In genomic region chr11:32487501-32487900, GRCm38 (mm10) we compare ENCODE assay signal across 20 mouse cellular contexts. TPM values are rescaled to one million over a fixed set of nuclear protein-coding genes. Genes with fewer than 3 reads are reported as not detected.
A peak's percentile ranks its signal among the peaks of the same experiment; 100 is the strongest.
DNase-seq lines count a peak whose midpoint lies in the region; ATAC-seq and TF ChIP-seq lines count a peak whose summit lies in the region.
"Had no signal": no experiment of that assay in that cellular context is flagged by ENCODE, and none has a peak within 500 bp of the region (broad histone marks: within the 10 kb centered on the region; RNA-seq: fewer than 3 reads in every experiment).

No protein-coding gene starts in this region.

- no peak for ATAC-seq in liver, postnatal 0 days
- no peak for ATAC-seq in liver, embryonic 11.5 days (replicated peaks; ENCODE audit: low FRiP score)
- ATAC-seq in G1E (ENCODE audit: extremely low read depth, insufficient number of reproducible peaks, low FRiP score, poor library complexity, severe bottlenecking) = no peak
- ATAC-seq: forebrain, embryonic 15.5 days; midbrain, embryonic 15.5 days had no signal

- peak; percentile 33 for TF ChIP-seq CTCF in gastrocnemius, adult 2 months (IDR thresholded peaks at IDR 0.05)
- TF ChIP-seq CTCF in liver, postnatal 0 days (IDR thresholded peaks at IDR 0.05; ENCODE audit: low read depth) = peak; percentile 53
- TF ChIP-seq CTCF in G1E (IDR thresholded peaks at IDR 0.05; ENCODE audit: low read depth, low read length) = 0 out of 2 replicates have a peak, but pooled peaks have one; percentile 12

- H3K9me3 ChIP-seq in liver, postnatal 0 days (ENCODE audit: low read length) = no peaks in the 10 kb centered on the region
- no peaks in the 10 kb centered on the region for H3K9me3 ChIP-seq in liver, embryonic 11.5 days (ENCODE audit: control insufficient read depth, low read length)
- H3K9me3 ChIP-seq in G1E (replicated peaks) = no peaks in the 10 kb centered on the region
- H3K9me3 ChIP-seq: forebrain, embryonic 15.5 days; heart, embryonic 12.5 days; hindbrain, embryonic 10.5 days; liver, embryonic 13.5 days; midbrain, embryonic 15.5 days; neural tube, embryonic 13.5 days had no signal

- 82% methylated on average over 3 of the region's 3 CpGs for WGBS in liver, postnatal 0 days (ENCODE audit: insufficient replicate concordance)
- 87% methylated on average over 3 of the region's 3 CpGs for WGBS in liver, embryonic 11.5 days

- no peak overlapping the region for H3K4me3 ChIP-seq in gastrocnemius, adult 2 months
- no peak overlapping the region for H3K4me3 ChIP-seq in liver, postnatal 0 days (ENCODE audit: low read depth, low read length)
- no peak overlapping the region for H3K4me3 ChIP-seq in liver, embryonic 11.5 days (ENCODE audit: low read depth, low read length)
- H3K4me3 ChIP-seq in G1E (ENCODE audit: low read depth, low read length) = no peak overlapping the region
- H3K4me3 ChIP-seq: forebrain, embryonic 15.5 days; heart, embryonic 12.5 days; hindbrain, embryonic 10.5 days; liver, embryonic 13.5 days; midbrain, embryonic 15.5 days; neural tube, embryonic 13.5 days had no signal

- DNase-seq in gastrocnemius, adult 2 months = no peak
- DNase-seq in gastrocnemius, postnatal 25 days = no peak
- DNase-seq in liver, postnatal 0 days = no peak
- DNase-seq in liver, embryonic 11.5 days (ENCODE audit: low spot score) = no peak
- no peak for DNase-seq in G1E (ENCODE audit: low spot score)
- DNase-seq in naive thymus-derived CD4-positive, alpha-beta T cell, adult 2 months (ENCODE audit: low read depth) = peak; percentile 38
- no peak for DNase-seq in gastrocnemius, adult 18-20 months (ENCODE audit: low spot score)
- no peak for DNase-seq in ovary, postnatal 36 days (ENCODE audit: low spot score)
- DNase-seq: gastrocnemius, postnatal 10 days; kidney, adult 2 months; liver, embryonic 13.5 days; retina, postnatal 1 day; thymus, postnatal 4 days had no signal

- H3K27ac ChIP-seq in gastrocnemius, adult 2 months = peak overlapping the region; percentile 56
- H3K27ac ChIP-seq in liver, postnatal 0 days (ENCODE audit: low read depth) = no peak overlapping the region
- no peak overlapping the region for H3K27ac ChIP-seq in liver, embryonic 11.5 days (ENCODE audit: low read depth, low read length)
- H3K27ac ChIP-seq: forebrain, embryonic 15.5 days; hindbrain, embryonic 10.5 days; liver, embryonic 13.5 days; macrophage; midbrain, embryonic 15.5 days; neural tube, embryonic 13.5 days had no signal

- no peaks in the 10 kb centered on the region for H3K36me3 ChIP-seq in liver, postnatal 0 days (replicated peaks; ENCODE audit: insufficient read depth, low read length)
- no peaks in the 10 kb centered on the region for H3K36me3 ChIP-seq in liver, embryonic 11.5 days (ENCODE audit: control insufficient read depth, insufficient read depth, low read length)
- no peaks in the 10 kb centered on the region for H3K36me3 ChIP-seq in G1E (replicated peaks)
- H3K36me3 ChIP-seq: forebrain, embryonic 15.5 days; liver, embryonic 13.5 days; midbrain, embryonic 15.5 days; neural tube, embryonic 13.5 days had no signal

- H3K4me2 ChIP-seq in liver, postnatal 0 days (ENCODE audit: low read depth, low read length) = no peak overlapping the region
- H3K4me2 ChIP-seq in liver, embryonic 11.5 days = no peak overlapping the region
- H3K4me2 ChIP-seq: forebrain, embryonic 15.5 days; heart, embryonic 12.5 days; liver, embryonic 13.5 days; midbrain, embryonic 15.5 days; neural tube, embryonic 13.5 days had no signal

- H3K9ac ChIP-seq in liver, postnatal 0 days (replicated peaks) = no peak overlapping the region
- no peak overlapping the region for H3K9ac ChIP-seq in liver, embryonic 11.5 days (ENCODE audit: low read depth, low read length)
- H3K9ac ChIP-seq: forebrain, embryonic 15.5 days; heart, embryonic 12.5 days; liver, embryonic 13.5 days; midbrain, embryonic 15.5 days; neural tube, embryonic 13.5 days had no signal

- intact Hi-C loops in gastrocnemius, adult 2 months (cut with DNase I) = loop anchor here (5.0 kb wide), 1 partner anchor 35 kb away; no protein-coding TSS in a partner anchor

- peaks cover 14% of the 10 kb centered on the region; the same call in 1 of the 2 replicates for H3K4me1 ChIP-seq in liver, postnatal 0 days (ENCODE audit: insufficient read depth)
- H3K4me1 ChIP-seq in liver, embryonic 11.5 days (replicated peaks; ENCODE audit: control insufficient read depth, insufficient read depth, low read length) = peaks cover 4% of the 10 kb centered on the region
- H3K4me1 ChIP-seq in G1E (ENCODE audit: insufficient read depth, low read depth, low read length) = no peaks in the 10 kb centered on the region
- H3K4me1 ChIP-seq: forebrain, embryonic 15.5 days; hindbrain, embryonic 10.5 days; midbrain, embryonic 15.5 days had no signal

- H3K27me3 ChIP-seq in liver, postnatal 0 days (ENCODE audit: insufficient read depth, low read length) = no peaks in the 10 kb centered on the region
- H3K27me3 ChIP-seq in liver, embryonic 11.5 days (replicated peaks; ENCODE audit: control insufficient read depth, insufficient read depth, low read length) = no peaks in the 10 kb centered on the region
- H3K27me3 ChIP-seq in G1E (ENCODE audit: insufficient read depth, low read length) = peaks cover 5% of the 10 kb centered on the region; the same call in 1 of the 2 replicates
- H3K27me3 ChIP-seq: forebrain, embryonic 15.5 days; heart, embryonic 12.5 days; liver, embryonic 13.5 days; midbrain, embryonic 15.5 days; neural tube, embryonic 13.5 days had no signal

- no peak for TF ChIP-seq EP300 in liver, postnatal 0 days (IDR thresholded peaks at IDR 0.05; ENCODE audit: low read depth)

RNA-seq across cellular contexts. Expression of gene Ubtd2, which starts 32.3 kb away (rescaled TPM):
- 10 to 100 TPM in 1 of 2 experiments, 1 to 10 TPM in 1; 9.3 to 12.1 TPM for total RNA-seq in gastrocnemius, adult 2 months (2021)
- 10 to 100 TPM in 1 of 2 experiments, 1 to 10 TPM in 1; 9.3 to 10.5 TPM for total RNA-seq in gastrocnemius, postnatal 25 days (2021)
- polyA plus RNA-seq in liver, postnatal 0 days (2015; fragmentation: Nextera tagmentation; extraction: Ambion mirVana) = 3.1 and 3.2 TPM in 2 replicates
- polyA plus RNA-seq in liver, embryonic 11.5 days (2014; fragmentation: Nextera tagmentation; extraction: Ambion mirVana) = 21.1 and 23.2 TPM in 2 replicates
- total RNA-seq in G1E (2014; fragmentation: Nextera tagmentation) = not detected in 2 replicates
- total RNA-seq in G1E (2017) = 0.11 and 0.46 TPM in 2 replicates
- polyA plus RNA-seq in G1E (2012) = 0.29 and 0.33 TPM in 2 replicates
- 1 to 10 TPM; 7.2 to 7.7 TPM for total RNA-seq in gastrocnemius, adult 18-20 months (2021)

RNA-seq across cellular contexts. Expression of gene Efcab9, which starts 44.4 kb away (rescaled TPM):
- 1 to 10 TPM; 1.0 to 2.0 TPM for total RNA-seq in gastrocnemius, adult 2 months (2021)
- 1 to 10 TPM in 1 of 2 experiments, under 1 TPM in 1; 0.75 to 1.0 TPM for total RNA-seq in gastrocnemius, postnatal 25 days (2021)
- polyA plus RNA-seq in liver, postnatal 0 days (2015; fragmentation: Nextera tagmentation; extraction: Ambion mirVana) = 0.17 and 0.21 TPM in 2 replicates
- 0.25 and 0.49 TPM in 2 replicates for polyA plus RNA-seq in liver, embryonic 11.5 days (2014; fragmentation: Nextera tagmentation; extraction: Ambion mirVana)
- total RNA-seq in G1E (2014; fragmentation: Nextera tagmentation) (1.4 and 4.6 TPM in 2 replicates), G1E (2017) (3.5 and 5.5 TPM in 2 replicates)
- 0.12 TPM in 1 of 2 replicates, not detected in the other for polyA plus RNA-seq in G1E (2012)
- 1 to 10 TPM; 1.8 to 2.6 TPM for total RNA-seq in gastrocnemius, adult 18-20 months (2021)
- total RNA-seq: left cerebral cortex, postnatal 10 days had no signal
- polyA plus RNA-seq: hindbrain, embryonic 10.5 days; kidney, adult 2 months; macrophage; midbrain, embryonic 15.5 days had no signal

RNA-seq across cellular contexts. Expression of gene Stk10, which starts 45.6 kb away (rescaled TPM):
- total RNA-seq in gastrocnemius, adult 2 months (2021) = 1 to 10 TPM; 1.9 to 3.8 TPM
- total RNA-seq in gastrocnemius, postnatal 25 days (2021) = 1 to 10 TPM; 2.6 to 3.2 TPM
- 2.2 and 2.3 TPM in 2 replicates for polyA plus RNA-seq in liver, postnatal 0 days (2015; fragmentation: Nextera tagmentation; extraction: Ambion mirVana)
- 4.8 and 5.8 TPM in 2 replicates for polyA plus RNA-seq in liver, embryonic 11.5 days (2014; fragmentation: Nextera tagmentation; extraction: Ambion mirVana)
- 31.0 and 31.4 TPM in 2 replicates for total RNA-seq in G1E (2014; fragmentation: Nextera tagmentation)
- total RNA-seq in G1E (2017) = 47.5 and 52.1 TPM in 2 replicates
- 30.1 and 36.0 TPM in 2 replicates for polyA plus RNA-seq in G1E (2012)
- 1 to 10 TPM; 2.2 to 4.4 TPM for total RNA-seq in gastrocnemius, adult 18-20 months (2021)

Comparison
In these comparisons a context has a peak if more than half of its experiments do, and no peak if none do; other contexts are left out.
1. RNA of gene Ubtd2, which starts 32.3 kb away (total RNA-seq): 9.3 to 12.1 TPM in gastrocnemius, adult 2 months, 9.3 to 10.5 TPM in gastrocnemius, postnatal 25 days and 7.2 to 7.7 TPM in gastrocnemius, adult 18-20 months; 0.11 to 0.46 TPM in G1E; every median in the first group is over 4 times any median in the second.
2. RNA of gene Stk10, which starts 45.6 kb away (total RNA-seq): 31.0 to 52.1 TPM in G1E; 2.2 to 4.4 TPM in gastrocnemius, adult 18-20 months, 1.9 to 3.8 TPM in gastrocnemius, adult 2 months and 2.6 to 3.2 TPM in gastrocnemius, postnatal 25 days; every median in the first group is over 4 times any median in the second.
3. Peak in every context shown above with its lines, with median percentiles within 50 percentile points of each other: CTCF ChIP-seq.